Mouse (Mus musculus) embryonic facial prominence, embryonic 15.5 days (tissue): ENCODE data around the gene Arhgap15. TPM values are rescaled to one million over a fixed set of nuclear protein-coding genes. Genes with fewer than 3 reads are reported as not detected.

ENCODE experiments used
- ATAC-seq: fragments of 200-750 bp; cut with Nextera tagmentation; 2 replicates; pipeline ENCODE4 v1.8.0; 2017; ENCODE audit warnings: low read depth, moderate TSS enrichment; ENCODE audit not compliant: insufficient number of reproducible peaks, low FRiP score, low TSS enrichment
- H3K27ac ChIP-seq: fragments of 300-500 bp; sonication (generic); replicated peaks from 2 replicates; pipeline ENCODE4 v1.5.1; 2015; ENCODE audit warnings: mild to moderate bottlenecking, inconsistent platforms
- H3K27me3 ChIP-seq: fragments of 300-500 bp; sonication (generic); 2 replicates; pipeline ENCODE4 v1.6.1; 2015; ENCODE audit warnings: inconsistent platforms
- H3K36me3 ChIP-seq: fragments of 300-500 bp; sonication (generic); 2 replicates; pipeline ENCODE4 v1.6.1; 2015; ENCODE audit warnings: mild to moderate bottlenecking, inconsistent platforms
- H3K4me1 ChIP-seq: fragments of 300-500 bp; sonication (generic); 2 replicates; pipeline ENCODE4 v1.6.1; 2015; ENCODE audit warnings: inconsistent platforms
- H3K4me2 ChIP-seq: fragments of 300-500 bp; sonication (generic); replicated peaks from 2 replicates; pipeline ENCODE4 v1.6.1; 2015; ENCODE audit warnings: mild to moderate bottlenecking, inconsistent platforms
- H3K4me3 ChIP-seq: fragments of 300-500 bp; sonication (generic); replicated peaks from 2 replicates; pipeline ENCODE4 v1.5.1; 2015; ENCODE audit warnings: mild to moderate bottlenecking, inconsistent platforms
- H3K9ac ChIP-seq: fragments of 300-500 bp; sonication (generic); 2 replicates; pipeline ENCODE4 v1.6.1; 2015; ENCODE audit warnings: inconsistent platforms
- H3K9me3 ChIP-seq: fragments of 300-500 bp; sonication (generic); replicated peaks from 2 replicates; pipeline ENCODE4 v1.6.1; 2016; ENCODE audit warnings: inconsistent platforms
- WGBS: fragments of 180-500 bp; shearing (Covaris S2); methylation state at CpG from one replicate; pipeline ENCODE4 v1.1.7; 2015; 5-methylcytosine and 5-hydroxymethylcytosine counted together
- polyA plus RNA-seq: library from polyadenylated mRNA; unstranded; fragments of >200 nt; fragmentation: Nextera tagmentation; extraction: Ambion mirVana; gene quantifications from 2 replicates; pipeline ENCODE4 v1.2.1, GENCODE M21; 2015

Gene Arhgap15
- polyA plus RNA-seq, 1 experiment from 2014 or later: 2.2 TPM

DNA sequence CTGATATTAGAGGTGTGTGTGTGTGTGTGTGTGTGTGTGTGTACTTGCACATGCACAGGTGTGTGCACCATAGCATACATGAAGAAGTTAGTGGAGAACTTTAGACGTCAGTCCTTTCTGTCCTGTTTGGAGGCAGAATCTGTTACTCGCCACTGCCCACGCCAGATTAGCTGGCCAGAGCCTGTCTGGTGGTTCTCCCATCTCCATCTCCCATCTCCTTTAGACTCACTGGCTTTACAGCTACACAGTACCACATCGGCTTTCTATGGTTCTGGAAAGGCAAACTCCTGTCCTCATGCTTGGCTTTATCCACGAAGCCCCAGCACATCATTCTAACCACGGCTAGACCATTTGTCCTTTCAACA, 608.2 kb downstream of the Arhgap15 start:
- H3K36me3 ChIP-seq: no peaks in the 10 kb centered on the region
- no peak overlapping the region for H3K4me3 ChIP-seq
- H3K9ac ChIP-seq: no peak overlapping the region
- no peaks in the 10 kb centered on the region for H3K27me3 ChIP-seq
- no peak for ATAC-seq
- peaks cover 6% of the 10 kb centered on the region; the same call in 1 of the 2 replicates for H3K4me1 ChIP-seq
- no peaks in the 10 kb centered on the region for H3K9me3 ChIP-seq
- no peak overlapping the region for H3K4me2 ChIP-seq
- H3K27ac ChIP-seq: no peak overlapping the region
- 89% methylated on average over 6 of the region's 6 CpGs for WGBS

DNA sequence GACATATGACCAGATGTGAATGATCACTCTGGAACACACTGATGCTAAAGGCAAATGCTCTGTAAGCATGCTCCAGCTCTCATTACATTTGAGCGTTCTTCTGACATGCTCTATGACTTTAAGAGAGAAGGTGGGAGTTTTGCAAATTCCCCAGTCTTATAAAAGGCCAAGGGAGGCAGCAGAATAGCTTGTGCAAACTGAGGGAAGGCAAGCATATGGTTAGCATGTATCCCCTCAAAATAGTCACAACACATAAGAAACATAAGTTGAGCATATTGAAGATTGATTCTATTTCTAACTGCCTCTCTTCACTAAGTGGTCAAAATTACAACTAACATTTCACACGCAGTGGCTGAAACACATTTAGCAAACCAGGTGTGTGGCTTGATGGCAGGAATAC, 631.6 kb downstream of the Arhgap15 start:
- no peak overlapping the region for H3K4me2 ChIP-seq
- no peaks in the 10 kb centered on the region for H3K27me3 ChIP-seq
- no peak for ATAC-seq
- WGBS: 59% methylated on average over 2 of the region's 2 CpGs
- no peaks in the 10 kb centered on the region for H3K9me3 ChIP-seq
- H3K9ac ChIP-seq: no peak overlapping the region
- H3K4me3 ChIP-seq: no peak overlapping the region
- no peaks in the 10 kb centered on the region for H3K36me3 ChIP-seq
- H3K27ac ChIP-seq: no peak overlapping the region
- H3K4me1 ChIP-seq: no peaks in the 10 kb centered on the region

DNA sequence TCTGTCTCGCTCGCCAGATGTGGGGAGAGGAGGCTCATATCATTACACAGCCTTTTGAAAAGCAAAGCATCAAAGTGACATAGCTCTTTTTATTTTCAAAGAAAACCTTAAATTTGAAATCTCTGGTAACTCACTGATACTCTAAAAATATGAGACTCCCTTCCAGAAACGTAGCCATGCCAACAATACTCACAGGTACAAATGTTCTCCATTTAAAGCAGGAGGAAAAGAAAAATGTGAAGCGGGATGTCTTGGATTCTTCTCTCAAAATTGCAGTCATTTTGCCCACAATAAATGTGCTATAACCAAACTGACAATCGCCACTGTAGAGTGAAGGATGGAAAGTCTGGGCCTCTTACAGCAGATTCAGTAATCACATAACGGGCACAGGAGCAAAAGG, 635.9 kb downstream of the Arhgap15 start:
- WGBS: 81% methylated on average over 6 of the region's 6 CpGs
- H3K4me3 ChIP-seq: no peak overlapping the region
- H3K27me3 ChIP-seq: no peaks in the 10 kb centered on the region
- no peak overlapping the region for H3K4me2 ChIP-seq
- H3K9me3 ChIP-seq: no peaks in the 10 kb centered on the region
- no peak overlapping the region for H3K9ac ChIP-seq
- H3K36me3 ChIP-seq: no peaks in the 10 kb centered on the region
- H3K27ac ChIP-seq: no peak overlapping the region
- no peaks in the 10 kb centered on the region for H3K4me1 ChIP-seq
- no peak for ATAC-seq

DNA sequence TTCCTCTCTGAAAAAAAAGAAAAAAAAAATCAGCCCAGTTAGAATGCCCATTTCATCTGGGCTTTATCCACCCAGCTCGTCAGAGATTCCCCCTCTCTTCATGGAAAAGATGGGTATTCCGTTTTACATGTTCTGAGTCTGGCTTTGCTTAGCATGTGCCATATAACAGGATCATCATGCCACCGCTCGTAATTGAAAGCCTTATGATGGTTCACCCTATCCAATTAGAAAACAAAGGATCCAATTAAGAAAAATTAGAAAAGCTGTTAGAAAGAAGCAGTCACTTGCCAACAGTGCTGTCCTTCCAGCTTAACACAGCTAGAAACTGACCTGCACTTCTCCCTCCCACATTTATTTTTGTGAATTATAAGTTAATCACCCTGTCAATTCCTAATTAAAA, 640.9 kb downstream of the Arhgap15 start:
- Histone ChIP-seq H3K4me2 (no peak overlapping the region), H3K27ac (no peak overlapping the region), H3K27me3 (no peaks in the 10 kb centered on the region), H3K4me3 (no peak overlapping the region), H3K4me1 (no peaks in the 10 kb centered on the region), H3K9ac (no peak overlapping the region), H3K9me3 (no peaks in the 10 kb centered on the region), H3K36me3 (no peaks in the 10 kb centered on the region)
- no peak for ATAC-seq
- 87% methylated on average over 4 of the region's 4 CpGs for WGBS

DNA sequence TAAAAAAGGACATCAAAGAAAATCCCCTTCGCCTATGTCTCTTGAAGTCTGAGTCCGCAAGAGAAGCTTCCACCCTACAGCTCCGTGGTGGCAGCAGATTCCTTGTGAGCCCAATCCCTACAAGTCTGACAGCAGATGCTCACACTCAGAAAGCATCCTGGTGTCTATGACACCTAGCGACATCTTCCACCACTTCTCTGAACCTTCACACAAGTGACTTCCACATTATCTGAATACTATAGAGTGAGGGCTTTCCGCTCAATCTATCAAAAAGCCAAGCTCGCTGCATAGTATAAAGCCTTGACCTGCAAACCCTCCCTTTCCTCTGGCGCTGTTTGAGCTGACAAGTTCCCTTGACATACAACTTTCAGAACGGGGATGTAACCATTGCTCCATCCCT, 645.2 kb downstream of the Arhgap15 start:
- H3K36me3 ChIP-seq: no peaks in the 10 kb centered on the region
- ATAC-seq: no peak
- H3K27me3 ChIP-seq: no peaks in the 10 kb centered on the region
- H3K9me3 ChIP-seq: no peaks in the 10 kb centered on the region
- H3K4me3 ChIP-seq: no peak overlapping the region
- H3K4me2 ChIP-seq: no peak overlapping the region
- H3K27ac ChIP-seq: no peak overlapping the region
- no peak overlapping the region for H3K9ac ChIP-seq
- no peaks in the 10 kb centered on the region for H3K4me1 ChIP-seq
- WGBS: 84% methylated on average over 8 of the region's 8 CpGs

DNA sequence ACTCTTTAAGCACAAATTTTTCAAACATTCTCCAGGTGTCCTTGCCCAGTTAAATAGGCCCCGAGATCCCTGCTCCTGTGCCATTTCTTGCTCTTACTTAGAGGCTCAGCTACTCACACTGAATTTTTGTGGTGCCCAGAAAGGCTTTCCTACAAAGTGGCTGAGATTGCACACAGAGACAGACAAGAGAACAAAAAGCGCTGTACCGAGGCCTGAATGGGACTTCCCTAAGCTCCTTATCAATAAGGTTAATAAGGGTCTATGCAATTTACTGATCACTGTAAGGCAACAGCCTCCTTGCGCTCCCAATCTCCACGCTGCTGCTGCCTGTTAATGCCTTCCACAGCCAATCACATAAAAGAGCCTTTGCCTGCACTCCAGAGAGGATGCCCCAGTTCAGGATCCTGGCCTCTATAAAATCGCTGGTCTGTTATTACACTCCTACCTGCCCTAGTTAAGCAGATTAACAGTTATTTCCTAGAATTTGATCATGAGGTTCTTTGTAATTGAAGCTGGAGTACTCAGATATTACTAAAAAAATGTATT, 646.4 kb downstream of the Arhgap15 start:
- Histone ChIP-seq H3K36me3 (no peaks in the 10 kb centered on the region), H3K4me3 (no peak overlapping the region), H3K4me2 (no peak overlapping the region), H3K4me1 (no peaks in the 10 kb centered on the region), H3K27me3 (no peaks in the 10 kb centered on the region), H3K27ac (no peak overlapping the region), H3K9ac (no peak overlapping the region), H3K9me3 (no peaks in the 10 kb centered on the region)
- 37% methylated on average over 6 of the region's 6 CpGs for WGBS
- ATAC-seq: no peak

DNA sequence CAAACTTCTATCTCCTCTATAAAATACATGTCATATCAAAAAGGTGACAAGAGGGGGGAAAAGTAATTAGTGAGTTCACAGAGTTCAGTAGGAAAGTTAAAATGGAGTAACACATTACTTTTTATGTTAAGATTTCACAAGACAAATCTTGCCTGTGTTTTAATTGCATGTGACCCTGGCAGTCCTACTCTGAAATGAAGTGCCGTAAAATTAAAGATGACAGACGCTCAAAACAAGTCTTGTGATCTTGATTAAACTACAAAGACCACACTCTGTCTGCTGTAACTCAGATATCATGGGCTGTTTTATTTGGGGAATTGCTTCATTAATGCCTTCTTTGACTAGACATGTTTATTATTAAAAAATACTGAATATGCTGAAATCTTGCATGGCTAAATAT, 647.0 kb downstream of the Arhgap15 start:
- no peak for ATAC-seq
- Histone ChIP-seq H3K36me3 (no peaks in the 10 kb centered on the region), H3K4me1 (no peaks in the 10 kb centered on the region), H3K9me3 (no peaks in the 10 kb centered on the region), H3K9ac (no peak overlapping the region), H3K4me2 (no peak overlapping the region), H3K4me3 (no peak overlapping the region), H3K27me3 (no peaks in the 10 kb centered on the region), H3K27ac (no peak overlapping the region)
- WGBS: 53% methylated on average over 2 of the region's 2 CpGs

DNA sequence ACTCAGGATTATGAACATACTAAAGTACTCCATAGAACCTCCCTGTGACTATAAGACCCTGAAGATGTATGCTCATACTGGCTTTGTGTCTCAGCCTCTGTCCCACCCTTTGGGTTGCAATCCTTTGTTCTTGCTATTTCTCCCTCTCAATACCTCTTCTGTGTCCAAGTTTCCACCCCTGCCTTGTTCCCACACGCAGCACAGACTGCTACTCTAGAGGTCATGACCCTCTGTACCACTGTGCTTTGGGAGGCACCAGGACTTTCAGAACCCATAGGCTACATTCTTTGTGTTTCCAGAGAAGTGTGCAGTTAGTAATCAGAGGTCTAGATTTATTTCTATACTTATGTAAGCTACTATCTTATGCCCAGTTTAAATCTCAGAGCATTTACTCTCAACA, 648.6 kb downstream of the Arhgap15 start:
- WGBS: 25% methylated on average over 1 of the region's 1 CpGs

DNA sequence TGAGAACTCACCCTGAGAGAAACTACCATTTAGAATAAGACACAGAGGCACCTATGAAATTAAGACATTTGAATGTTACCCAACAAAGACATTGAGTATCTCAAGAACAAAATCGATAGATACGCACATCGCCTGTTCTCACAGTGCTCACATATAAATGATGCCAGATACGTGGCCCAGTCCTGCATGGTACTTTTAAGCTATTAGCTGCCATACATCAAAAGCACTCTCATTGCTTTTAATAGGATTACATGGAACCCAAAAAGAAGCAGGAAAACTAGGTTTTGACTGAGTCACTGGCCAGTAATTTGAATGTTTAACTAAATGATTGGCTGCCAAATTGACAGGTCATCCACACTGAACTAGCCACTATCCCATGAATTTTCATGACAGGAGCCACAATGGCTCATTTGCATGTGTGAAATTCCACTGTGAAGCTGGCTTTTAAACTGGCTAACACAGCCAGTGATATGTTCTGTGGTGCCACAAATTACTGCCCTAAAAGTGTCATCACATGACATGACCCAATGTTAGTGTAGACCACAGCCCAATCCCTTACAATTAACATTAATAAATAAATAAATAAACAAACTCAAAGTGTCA, 649.2 kb downstream of the Arhgap15 start:
- ATAC-seq: no peak
- Histone ChIP-seq H3K9me3 (no peaks in the 10 kb centered on the region), H3K27me3 (no peaks in the 10 kb centered on the region), H3K4me1 (0 out of 2 replicates have a peak, but pooled peaks cover 3% of the 10 kb centered on the region), H3K9ac (no peak overlapping the region), H3K4me2 (no peak overlapping the region), H3K36me3 (no peaks in the 10 kb centered on the region), H3K4me3 (no peak overlapping the region), H3K27ac (no peak overlapping the region)
- WGBS: 87% methylated on average over 4 of the region's 4 CpGs

More for the DNA sequence above, 648.6 kb downstream of the Arhgap15 start:
- H3K27ac ChIP-seq: no peak overlapping the region
- H3K9me3 ChIP-seq: no peaks in the 10 kb centered on the region
- H3K4me2 ChIP-seq: no peak overlapping the region
- H3K27me3 ChIP-seq: no peaks in the 10 kb centered on the region
- H3K4me1 ChIP-seq: 0 out of 2 replicates have a peak, but pooled peaks cover 3% of the 10 kb centered on the region
- no peak overlapping the region for H3K9ac ChIP-seq
- no peak for ATAC-seq
- H3K4me3 ChIP-seq: no peak overlapping the region
- H3K36me3 ChIP-seq: no peaks in the 10 kb centered on the region

DNA sequence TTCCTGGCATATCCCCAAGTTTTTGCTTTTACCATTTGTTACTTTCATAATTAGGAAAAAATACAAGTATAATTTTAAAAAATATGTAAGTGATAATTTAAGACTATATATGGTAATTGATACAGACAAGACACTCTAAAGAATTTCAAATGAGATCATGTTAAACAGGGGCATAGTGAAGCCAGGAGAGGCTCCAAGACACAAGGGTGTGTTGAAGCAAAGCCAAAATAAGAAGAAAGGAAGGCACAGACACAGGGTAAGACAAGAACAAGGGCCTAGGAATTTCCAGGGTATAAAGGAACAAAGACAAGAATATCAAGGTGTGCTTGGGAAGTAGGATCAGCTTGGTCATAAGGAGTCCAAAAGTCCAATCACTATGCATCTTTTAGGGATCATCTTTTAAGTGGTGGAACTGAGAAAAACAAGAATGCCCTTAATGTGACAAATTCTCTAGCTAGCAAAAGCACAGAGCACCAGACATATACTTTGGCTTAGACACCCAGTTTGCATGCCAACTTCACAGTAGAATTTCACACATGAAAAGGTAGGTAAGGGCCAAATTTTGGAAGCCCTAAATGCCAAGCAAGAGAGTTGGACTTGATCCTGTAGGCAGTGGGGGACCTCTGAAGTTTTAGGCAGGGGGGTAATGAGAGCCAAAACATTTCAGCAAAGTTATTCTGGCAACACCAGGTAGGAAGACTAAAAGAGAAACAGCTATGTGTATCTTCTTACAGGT, 650.7 kb downstream of the Arhgap15 start:
- Histone ChIP-seq H3K4me2 (no peak overlapping the region), H3K9me3 (no peaks in the 10 kb centered on the region), H3K4me1 (0 out of 2 replicates have a peak, but pooled peaks cover 3% of the 10 kb centered on the region), H3K9ac (no peak overlapping the region), H3K36me3 (no peaks in the 10 kb centered on the region), H3K4me3 (no peak overlapping the region), H3K27me3 (no peaks in the 10 kb centered on the region), H3K27ac (no peak overlapping the region)
- ATAC-seq: no peak

DNA sequence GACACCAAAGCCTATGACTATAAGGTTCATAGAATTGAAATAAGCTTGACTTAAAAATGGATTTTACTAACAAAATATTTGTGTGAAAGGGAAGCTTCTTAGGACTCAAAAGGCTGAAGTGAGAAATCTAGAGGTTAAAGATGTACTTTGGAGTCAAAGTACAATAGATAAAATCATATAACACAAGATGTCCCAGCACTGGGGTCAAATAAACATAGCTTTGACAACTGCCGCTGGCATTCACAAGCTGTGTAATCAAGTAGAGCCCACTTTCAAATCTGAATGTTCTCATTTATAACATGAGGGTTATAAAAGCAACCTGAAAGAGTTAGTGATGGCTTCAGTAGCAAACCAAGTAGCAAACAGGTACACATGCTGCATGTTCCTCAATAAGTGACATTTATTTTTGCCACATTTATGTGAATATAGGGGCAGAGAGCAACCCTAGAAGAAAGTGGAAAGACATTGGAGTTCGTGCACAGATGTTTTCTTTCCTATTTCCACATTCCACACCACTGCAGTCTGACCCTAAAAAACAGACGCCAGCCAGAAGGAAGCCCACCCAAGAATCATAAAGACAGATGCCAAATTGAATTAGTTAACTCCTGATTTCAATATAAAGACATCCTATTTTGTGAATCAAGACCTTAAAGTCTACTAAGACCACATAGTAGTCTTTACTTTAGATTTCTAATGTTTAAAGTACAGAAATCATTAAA, 653.2 kb downstream of the Arhgap15 start:
- H3K36me3 ChIP-seq: no peaks in the 10 kb centered on the region
- no peak overlapping the region for H3K4me2 ChIP-seq
- 35% methylated on average over 3 of the region's 3 CpGs for WGBS
- H3K27ac ChIP-seq: no peak overlapping the region
- no peak for ATAC-seq
- H3K9ac ChIP-seq: no peak overlapping the region
- H3K4me1 ChIP-seq: 0 out of 2 replicates have a peak, but pooled peaks cover 3% of the 10 kb centered on the region
- no peak overlapping the region for H3K4me3 ChIP-seq
- no peaks in the 10 kb centered on the region for H3K27me3 ChIP-seq
- H3K9me3 ChIP-seq: no peaks in the 10 kb centered on the region
